Mouse (Mus musculus) T-helper 2 cell (primary cell): Measurements from ENCODE around the gene Pms2.

ENCODE experiments used
- in situ Hi-C: fragments of 300-600 bp; cut with MboI, MseI; formaldehyde crosslinking; loops from one replicate; pipeline ENCODE4 v1.15.1; 2025; ENCODE audit warnings: high pct_unique_total_duplicates

The Pms2 gene

DNA sequence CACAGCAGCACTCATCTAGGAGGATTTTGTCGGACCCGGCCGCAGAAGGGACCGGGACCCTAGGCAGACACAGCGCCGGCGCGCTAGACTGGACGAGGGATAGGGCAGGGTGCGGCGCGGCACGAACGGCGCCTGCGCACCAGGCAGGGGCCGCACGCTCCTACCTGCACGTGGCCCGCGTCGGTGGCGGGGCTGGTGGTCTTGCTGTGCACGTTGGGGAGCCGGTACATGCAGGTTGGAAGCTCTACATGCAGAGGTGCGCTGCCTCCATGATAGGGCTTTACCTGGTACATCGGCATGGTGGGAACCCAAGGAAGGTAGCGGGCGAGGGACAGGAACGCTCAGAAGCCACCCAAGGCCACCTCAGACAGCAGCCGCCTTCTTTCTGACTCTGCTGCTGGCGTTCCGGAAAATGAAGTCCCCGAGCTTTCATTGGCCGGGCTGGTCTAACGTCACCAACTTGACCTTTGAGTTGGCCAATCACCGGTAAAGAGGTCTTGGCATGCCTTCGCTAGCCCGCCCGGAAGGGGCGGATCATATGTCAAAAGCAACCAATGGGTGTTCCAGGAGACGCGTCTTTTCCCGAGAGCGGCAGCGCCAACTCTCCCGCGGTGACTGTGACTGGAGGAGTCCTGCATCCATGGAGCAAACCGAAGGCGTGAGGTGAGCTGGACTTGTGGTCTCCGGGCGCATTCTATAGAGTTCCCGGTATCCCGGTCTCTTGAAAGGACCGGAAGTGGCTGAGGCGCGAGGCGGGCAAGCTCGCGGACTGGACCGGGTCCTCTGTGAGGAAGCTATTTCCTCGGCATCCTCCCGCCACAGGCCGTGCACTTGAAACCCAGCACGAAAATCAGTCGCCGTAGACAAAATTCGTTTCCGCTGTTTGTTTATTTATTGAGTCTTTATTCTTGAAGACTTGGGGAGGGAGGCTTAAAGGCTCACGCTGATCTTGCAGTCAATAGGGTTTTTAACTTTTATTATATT is at the start of gene Pms2, which contains the start of gene Aimp2:
Gene Pms2 (plus strand): TSS at position 548 of the 984 bp plus-strand sequence.
Gene Aimp2 (minus strand): TSS at position 431 of the 984 bp plus-strand sequence.
- in situ Hi-C loops, result loop anchor here (5.0 to 25.0 kb wide), 2 partner anchors 597 to 878 kb away; no protein-coding TSS in a partner anchor

DNA sequence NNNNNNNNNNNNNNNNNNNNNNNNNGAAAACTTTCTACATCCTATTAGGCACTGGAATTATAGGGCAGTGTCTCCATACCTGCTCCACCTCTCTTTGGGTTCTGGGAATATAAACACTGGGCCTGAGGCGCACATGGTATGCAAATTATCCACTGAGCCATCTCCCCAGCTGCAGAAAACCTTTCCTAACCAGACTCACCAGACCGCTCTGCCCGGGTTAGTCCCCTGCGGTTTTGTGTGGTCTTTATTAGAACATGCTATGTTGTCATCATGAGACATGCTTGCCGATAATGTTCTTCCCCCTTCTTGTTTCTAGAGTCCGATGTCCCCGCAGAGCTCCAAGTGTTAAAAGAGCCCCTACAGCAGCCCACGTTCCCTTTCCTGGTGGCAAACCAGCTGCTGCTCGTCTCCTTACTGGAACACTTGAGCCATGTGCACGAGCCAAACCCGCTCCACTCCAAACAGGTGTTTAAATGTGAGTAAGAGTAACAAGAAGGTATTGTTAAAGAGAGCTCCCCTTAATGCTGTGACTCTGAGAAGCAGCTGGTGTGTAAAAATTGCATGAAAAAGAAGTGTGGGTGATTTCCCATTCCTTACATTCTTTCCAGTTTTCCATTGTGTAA is 38.1 kb upstream of the Pms2 start:
- in situ Hi-C loops, result loop anchor here (5.0 kb wide), 1 partner anchor 304 kb away; no protein-coding TSS in a partner anchor

DNA sequence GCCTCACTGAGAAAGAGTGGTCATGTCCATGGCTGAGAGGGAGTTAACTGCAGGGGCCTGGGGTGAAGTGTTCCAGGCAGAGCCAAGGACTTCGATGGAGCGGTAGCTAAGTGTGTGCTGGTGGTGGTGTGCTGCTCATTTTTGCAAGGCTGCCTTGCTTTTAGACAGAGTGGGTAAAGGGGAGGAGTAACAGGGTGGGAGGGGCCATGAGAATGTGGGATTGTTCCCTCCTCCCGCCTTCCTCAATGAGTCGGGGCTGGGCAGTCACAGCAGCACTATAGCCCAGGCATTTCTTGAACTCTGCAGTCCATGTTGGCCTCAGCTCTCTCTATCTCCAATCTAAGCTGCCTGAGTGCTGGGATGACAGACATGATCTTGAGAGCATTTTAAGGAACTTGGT is 35.2 kb upstream of the Pms2 start:
- in situ Hi-C loops, result loop anchor here (5.0 kb wide), 1 partner anchor 307 kb away; no protein-coding TSS in a partner anchor

DNA sequence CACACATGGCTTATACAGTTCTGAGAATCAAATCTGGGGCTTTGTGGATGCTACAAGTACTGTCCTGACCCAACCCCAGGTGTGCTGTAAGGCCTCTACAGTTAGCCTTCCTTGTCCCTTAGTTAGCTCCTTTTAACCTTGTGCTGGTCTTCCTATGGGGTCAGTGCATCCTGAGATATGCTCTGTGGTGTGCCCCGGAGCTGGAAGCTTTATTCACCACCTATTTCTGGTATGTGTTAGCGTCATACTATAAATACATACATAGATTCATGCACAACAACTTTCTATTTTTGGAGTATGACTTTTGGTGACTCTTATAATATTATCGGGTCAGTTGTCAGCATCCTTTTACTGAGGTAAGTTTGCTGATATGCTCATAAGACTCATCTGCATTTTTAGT is 24.5 kb upstream of the Pms2 start:
- in situ Hi-C loops, result loop anchor here (5.0 kb wide), 1 partner anchor 303 kb away; no protein-coding TSS in a partner anchor

DNA sequence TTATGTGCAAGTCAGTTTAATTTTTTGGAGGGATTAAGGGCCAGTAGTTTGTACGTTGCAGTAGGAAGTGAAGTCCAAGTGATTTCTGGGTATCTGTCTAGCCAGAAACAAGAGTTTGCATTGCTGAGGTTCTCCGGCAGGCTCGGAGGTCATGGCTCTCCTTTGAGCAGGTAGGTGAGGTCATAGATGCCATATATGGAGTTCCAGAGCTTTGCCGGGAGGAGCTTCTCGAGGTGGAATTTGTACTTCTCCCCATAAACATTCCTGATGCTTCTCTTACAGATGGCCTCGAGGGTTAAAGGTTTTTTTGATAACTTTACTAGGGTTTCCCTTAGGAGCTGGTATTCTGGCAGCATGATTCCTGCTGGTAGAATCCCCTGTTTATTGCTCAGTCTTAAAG is 19.0 kb upstream of the Pms2 start:
- in situ Hi-C loops, result no loop called here

DNA sequence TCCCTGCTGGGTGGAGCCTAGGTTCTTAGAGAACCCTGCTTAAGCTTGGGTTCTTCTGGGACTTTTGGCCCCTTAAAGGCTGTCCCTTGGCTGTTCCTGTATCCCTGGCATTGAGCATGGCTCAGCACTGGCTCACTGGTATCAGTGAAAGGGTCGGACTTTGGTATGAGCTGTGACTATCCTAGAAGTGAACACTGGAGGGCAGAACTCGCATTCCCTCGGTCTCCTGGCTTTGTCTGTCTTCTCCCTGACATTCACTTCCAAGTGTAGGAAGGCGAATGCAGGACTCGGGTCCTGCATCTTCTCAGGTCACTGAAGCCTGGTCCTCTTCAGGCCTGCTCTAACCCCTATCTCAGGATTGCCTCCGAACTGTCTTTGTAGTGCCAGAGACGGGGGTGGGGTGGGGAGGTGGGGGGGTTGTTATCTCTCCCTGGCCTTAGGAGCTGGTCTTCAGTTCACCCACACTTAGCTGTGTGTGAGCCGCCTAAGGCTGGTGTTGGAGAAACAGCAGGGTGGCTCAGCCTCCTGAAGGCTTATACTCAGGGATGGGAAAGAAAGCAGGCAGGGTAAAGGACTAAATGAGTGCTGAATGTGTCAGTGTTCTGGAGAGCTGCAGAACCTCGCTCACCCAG is 17.4 kb upstream of the Pms2 start:
- in situ Hi-C loops, result no loop called here

DNA sequence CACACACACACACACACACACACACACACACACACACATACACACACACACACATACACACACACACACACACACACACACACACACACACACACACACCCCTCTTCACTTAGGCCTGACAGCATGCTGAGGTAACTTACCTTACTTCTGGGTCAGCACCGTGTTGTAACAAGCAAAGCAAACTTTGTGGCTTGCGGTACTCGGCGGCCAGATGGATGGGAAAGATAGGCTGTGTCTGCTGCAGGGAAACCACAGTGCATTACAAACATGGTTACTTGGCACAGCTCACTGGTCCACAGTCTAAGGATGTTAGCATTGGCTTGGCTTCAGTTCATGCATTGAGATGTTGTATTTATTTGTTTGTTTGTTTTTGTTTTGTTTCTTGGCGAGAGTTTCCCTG is 16.4 kb upstream of the Pms2 start:
- in situ Hi-C loops, result no loop called here

DNA sequence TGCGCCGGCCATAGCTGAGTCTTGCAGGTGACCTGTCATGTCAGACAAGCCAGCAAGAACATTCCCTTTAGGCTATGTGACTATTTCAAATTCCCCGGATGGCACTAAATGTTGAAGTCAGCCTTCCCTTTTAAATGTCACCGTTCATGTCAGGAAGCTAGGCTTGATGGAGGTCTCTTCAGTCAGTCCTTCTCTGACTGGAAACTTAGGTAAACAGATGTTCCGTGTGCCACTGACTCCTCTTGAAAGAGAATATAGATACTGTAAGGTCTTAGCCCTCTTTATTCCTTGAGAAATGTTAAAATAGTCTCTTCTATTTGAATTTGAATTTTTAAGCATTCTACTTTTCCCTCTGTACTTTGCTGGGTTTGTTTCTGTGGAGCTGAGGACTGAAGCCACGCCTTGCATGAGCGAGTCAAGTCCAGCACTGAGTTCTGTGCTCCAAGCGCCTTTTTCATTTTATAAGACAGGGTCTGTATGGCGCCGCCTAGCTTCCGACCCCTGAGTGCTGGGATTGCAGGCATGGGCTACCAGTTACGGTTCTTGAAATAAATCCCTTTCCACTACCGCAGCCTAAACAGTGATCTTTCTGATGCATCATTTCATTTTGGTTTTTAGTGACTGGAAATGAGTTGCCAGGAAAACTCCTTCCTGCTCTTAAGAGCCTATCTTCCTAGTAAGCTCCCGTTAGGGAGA is 12.0 kb upstream of the Pms2 start, which contains the start of gene Ankrd61:
Gene Ankrd61 (minus strand): TSS at position 51 of the 696 bp plus-strand sequence.
- in situ Hi-C loops, result no loop called here

DNA sequence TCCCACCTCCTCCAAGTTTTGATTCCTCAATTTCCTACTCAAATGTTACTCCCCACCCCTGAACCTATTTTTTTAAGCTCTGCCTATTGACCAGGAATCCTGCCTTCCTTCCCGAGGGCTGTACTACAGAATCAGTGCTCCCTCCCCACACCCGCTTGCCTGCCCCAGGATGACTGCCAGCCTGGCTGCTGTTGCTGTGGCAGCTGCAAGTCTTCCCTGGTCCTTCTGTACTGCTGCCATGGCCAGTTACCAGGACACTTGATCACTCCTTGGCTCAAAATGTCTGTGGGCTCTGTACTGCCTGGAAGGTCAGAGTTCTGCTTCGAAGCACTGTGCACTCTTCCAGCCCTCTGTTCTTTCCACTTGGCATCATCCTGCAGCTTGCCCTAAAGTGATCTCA is 7.7 kb upstream of the Pms2 start:
- in situ Hi-C loops, result loop anchor here (25.0 kb wide), 1 partner anchor 885 kb away; no protein-coding TSS in a partner anchor

DNA sequence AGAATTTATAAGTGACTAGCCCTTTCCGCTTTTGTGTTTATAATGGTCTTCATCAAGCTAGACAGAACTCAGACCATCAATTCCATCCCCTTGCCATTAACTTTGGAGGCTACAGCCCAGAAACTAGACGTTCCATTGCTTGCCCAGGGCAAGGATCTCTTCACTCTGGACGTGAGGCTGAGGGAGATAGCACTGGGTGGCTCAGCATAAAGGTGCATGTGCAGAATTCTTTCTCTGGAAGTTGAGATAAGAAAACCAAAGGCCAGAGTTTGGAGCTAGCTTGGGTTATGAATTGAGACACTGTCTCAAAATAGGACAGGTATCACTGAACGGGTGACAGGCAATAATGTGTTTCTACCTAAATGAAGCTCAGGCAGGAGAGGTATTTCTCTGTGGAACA is 6.0 kb upstream of the Pms2 start:
- in situ Hi-C loops, result loop anchor here (25.0 kb wide), 1 partner anchor 883 kb away; no protein-coding TSS in a partner anchor

DNA sequence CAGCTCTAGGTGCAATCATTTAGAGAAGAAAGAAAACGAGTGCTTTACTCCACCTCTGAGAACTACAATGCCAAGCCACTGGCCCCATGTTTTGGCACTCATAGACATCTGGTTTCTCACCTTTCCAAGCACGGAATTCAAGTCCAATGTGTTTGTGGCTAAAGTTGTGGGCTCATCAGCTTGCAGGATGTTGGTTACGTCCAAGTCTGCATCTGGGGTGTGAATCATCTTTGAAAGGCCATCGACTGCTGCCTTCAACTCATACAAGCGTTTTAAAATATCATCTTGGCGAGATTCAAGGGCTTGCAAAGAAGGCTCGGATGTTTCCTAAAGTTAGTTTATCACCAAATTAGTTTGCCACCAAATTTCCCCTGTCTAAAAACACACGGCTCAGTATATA is 3.3 kb upstream of the Pms2 start:
- in situ Hi-C loops, result loop anchor here (5.0 to 25.0 kb wide), 2 partner anchors 594 to 881 kb away; no protein-coding TSS in a partner anchor

DNA sequence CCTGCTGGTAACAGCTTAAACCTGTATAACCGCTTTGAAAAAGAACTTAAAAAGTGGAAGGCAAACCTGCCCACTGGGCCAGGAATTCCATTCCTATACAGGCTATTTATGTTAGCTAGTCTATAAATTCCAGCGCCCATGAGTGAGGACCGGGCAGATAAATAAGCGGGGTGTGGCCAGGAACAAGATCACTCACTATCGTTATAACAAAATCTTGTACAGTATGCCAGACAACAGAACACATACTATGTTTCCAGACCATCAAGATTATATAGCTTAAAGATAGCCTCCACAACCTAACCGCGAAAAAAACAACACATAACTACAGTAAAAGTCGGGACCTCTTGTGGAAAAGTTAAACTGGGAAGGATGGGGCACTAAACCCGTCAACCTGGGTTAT is 838 bp upstream of the Pms2 start:
- in situ Hi-C loops, result loop anchor here (5.0 to 25.0 kb wide), 2 partner anchors 597 to 878 kb away; no protein-coding TSS in a partner anchor

DNA sequence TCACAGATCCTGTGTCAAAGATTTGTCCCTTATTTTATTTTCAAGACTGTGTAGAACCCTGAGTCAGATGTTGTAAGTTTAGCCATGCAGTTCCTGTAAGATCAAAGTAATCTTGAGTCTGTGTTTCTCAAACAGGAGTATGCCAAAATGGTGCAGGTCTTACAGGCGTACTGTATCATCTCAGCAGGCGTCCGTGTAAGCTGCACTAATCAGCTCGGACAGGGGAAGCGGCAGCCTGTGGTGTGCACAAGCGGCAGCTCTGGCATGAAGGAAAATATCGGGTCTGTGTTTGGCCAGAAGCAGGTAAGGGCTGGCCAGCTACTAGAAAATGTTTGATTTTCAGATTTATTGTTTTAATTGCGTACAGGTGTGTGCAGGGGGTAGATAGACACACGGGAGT is 6.5 kb downstream of the Pms2 start:
- in situ Hi-C loops, result loop anchor here (5.0 to 25.0 kb wide), 2 partner anchors 71 to 871 kb away; no protein-coding TSS in a partner anchor

DNA sequence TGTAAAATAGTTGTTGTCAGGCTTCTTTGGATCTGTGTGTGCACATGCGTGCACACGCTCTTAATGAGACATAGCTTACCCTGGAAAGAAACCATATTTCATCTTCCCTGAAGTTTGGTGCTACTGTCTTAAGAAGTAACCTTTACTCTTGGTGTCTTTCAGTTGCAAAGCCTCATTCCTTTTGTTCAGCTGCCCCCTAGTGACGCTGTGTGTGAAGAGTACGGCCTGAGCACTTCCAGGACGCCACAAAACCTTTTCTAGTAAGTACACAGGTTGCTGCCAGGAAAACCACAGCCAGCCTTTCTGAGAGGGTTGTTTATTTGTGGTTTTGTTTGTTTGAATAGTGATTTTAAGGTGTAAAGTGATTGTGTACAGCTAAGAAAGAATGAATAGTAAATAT is 7.7 kb downstream of the Pms2 start:
- in situ Hi-C loops, result loop anchor here (5.0 to 25.0 kb wide), 2 partner anchors 70 to 870 kb away; no protein-coding TSS in a partner anchor

DNA sequence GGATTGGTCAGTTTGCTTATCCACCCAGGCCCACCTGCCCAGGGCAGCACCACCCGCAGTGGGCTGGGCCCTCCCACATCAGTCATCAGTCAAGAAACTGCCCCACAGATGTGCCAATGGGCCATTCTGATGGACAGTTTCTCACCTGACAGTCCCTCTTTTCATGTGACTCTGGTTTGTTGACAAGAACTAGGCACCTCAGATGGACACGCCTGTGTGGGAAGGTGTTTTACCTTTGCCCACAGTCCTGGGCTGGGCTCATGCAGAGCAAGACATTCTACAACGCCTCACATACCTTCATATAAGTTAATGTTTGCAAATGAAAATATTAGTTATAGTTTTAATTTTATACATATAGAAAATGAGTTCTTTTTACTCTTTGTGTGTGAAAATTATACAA is 8.4 kb downstream of the Pms2 start:
- in situ Hi-C loops, result loop anchor here (5.0 to 25.0 kb wide), 2 partner anchors 69 to 869 kb away; no protein-coding TSS in a partner anchor

DNA sequence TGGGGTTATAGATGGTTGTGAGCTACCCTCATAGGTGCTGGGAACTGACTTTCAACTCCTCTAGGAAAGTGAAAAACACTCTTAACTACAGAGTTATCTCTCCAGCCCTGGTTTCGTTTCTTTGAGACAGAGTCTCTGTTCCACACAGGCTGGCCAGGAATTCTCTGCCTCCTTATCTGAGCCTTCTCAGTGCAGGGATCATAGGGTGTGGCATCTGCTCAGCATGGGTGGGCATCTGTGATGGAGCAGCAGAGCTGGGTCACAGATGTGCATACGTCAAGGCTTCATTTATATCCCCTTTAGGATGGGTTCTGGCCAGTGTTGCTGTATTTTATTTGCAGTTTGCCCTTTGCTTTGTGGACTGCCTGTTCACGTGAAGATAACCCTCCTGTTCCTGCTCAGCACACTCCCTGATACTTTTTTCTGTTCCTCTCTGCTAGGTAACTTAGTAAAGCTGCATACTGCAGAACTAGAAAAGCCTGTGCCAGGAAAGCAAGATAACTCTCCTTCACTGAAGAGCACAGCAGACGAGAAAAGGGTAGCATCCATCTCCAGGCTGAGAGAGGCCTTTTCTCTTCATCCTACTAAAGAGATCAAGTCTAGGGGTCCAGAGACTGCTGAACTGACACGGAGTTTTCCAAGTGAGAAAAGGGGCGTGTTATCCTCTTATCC is 15.2 kb downstream of the Pms2 start:
- in situ Hi-C loops, result loop anchor here (25.0 kb wide), 1 partner anchor 862 kb away; no protein-coding TSS in a partner anchor

DNA sequence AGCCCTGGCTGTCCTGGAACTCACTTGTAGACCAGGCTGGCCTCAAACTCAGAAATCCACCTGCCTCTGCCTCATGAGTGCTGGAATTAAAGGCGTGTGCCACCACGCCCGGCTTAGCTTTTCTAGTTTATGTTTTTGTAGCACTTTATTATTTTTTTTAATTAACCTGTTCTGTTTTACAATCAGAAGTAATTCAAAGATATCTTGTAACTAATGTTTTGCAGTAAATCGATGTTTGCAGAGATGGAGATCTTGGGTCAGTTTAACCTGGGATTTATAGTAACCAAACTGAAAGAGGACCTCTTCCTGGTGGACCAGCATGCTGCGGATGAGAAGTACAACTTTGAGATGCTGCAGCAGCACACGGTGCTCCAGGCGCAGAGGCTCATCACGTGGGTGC is 18.1 kb downstream of the Pms2 start, which contains the start of gene Gm42421:
Gene Gm42421 (plus strand): TSS at position 301 of the 400 bp plus-strand sequence.
- in situ Hi-C loops, result no loop called here

DNA sequence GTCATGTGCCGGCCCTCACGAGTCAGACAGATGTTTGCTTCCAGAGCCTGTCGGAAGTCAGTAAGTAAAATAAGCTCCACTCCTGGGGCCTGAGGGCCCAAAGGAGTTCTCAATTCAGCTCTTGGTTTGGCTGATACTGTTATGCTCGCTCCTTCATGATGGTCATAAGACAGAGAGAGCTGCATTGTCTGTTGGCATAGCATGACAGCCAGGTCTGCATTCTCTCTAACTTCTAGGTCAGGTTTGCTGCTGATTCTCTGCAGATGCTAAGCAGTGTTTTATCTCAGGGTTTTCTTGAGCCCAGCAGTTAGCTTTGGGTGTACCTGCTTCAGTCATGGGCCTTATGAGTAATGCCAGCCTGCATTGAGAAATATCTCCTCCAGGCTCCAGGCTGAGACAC is 19.5 kb downstream of the Pms2 start:
- in situ Hi-C loops, result no loop called here

DNA sequence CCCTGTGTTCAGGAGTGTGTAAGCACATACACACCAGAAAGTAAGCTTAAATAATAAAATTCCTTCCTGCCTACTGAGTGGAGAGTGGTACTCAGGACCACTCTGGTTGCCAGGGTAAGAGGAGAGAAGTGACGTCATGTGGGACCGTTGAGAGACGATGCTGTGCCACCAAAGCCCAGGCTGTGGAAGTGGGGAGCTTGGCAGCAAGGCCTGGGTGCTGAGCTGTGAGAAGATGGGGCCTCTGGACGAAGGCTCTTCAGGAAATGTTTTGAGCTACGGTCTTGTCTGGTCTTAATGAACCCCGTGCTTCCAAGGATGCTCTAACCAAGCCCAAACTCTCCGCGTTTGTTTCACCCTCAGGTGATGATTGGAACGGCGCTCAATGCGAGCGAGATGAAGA is 20.9 kb downstream of the Pms2 start:
- in situ Hi-C loops, result no loop called here
